Mouse (Mus musculus) layer of hippocampus, adult 2 months (tissue): ENCODE data around the gene Taok1. TPM values are rescaled to one million over a fixed set of nuclear protein-coding genes. Genes with fewer than 3 reads are reported as not detected.

Experiments used
- DNase-seq, 2 experiments: peaks; one replicate each; pipeline ENCODE4 v3.0.0; 2022; ENCODE audit warnings: low spot score in 2 of 2
- H3K27ac ChIP-seq: fragments of 200-600 bp; 2 replicates; pipeline ENCODE4 v1.8.1; 2022
- H3K4me3 ChIP-seq: fragments of 200-600 bp; 2 replicates; pipeline ENCODE4 v1.8.1; 2022; ENCODE audit warnings: mild to moderate bottlenecking
- CTCF ChIP-seq: fragments of 200-600 bp; conservative IDR thresholded peaks from 2 replicates; pipeline ENCODE4 v1.8.1; 2022; ENCODE audit warnings: antibody characterized with exemption, mild to moderate bottlenecking, moderate library complexity
- total RNA-seq, 2 experiments: library from RNA; stranded (reverse); gene quantifications; 2 replicates each; pipeline ENCODE4 v1.2.3; 2021

Taok1 gene
- total RNA-seq, 2 experiments from 2014 or later: 112 to 114 TPM

DNA sequence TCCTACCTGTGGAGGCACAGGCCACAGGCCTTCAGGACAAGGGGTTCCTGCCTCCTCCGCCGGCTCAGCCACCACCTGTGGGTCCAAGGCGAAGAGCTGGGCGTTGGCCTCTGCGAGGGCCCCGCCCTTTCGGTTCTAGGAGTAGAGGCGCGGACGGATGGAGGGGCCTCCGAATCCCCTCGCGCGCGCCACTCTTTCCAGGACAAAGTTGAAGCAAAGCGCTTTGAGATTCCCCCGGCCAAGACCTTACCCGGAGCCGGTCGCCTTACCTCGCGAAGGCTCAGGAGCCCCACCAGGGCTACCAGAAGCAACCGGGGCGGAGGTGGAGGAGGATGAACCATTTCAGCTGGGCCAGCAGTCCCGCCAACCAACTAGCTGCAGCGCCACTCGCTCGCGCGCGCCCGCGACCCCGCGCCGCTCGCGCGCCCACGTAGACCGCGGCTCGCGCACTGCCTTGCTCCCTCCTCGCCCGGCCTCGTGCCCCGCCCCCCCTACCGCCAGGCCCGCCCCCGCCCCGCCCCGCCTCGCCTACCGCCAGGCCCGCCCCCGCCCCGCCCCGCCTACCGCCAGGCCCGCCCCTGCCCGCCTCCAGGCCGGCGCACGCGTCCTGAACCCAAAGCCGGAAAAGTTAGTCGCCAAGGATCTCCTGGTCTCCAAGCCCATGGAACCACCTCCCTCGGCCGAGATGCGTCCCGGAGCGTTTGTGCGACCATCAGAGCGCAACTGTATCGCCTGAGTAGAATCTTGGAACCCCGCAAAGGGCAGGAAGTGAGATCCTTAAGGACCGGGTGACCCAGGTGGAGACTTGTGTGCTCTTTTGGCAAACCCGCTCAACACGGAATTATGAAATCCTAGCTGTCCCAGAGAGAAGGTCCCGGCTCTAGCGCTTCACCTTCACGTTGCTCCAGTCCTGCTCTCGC lies 94.5 kb downstream of the Taok1 start:
- Histone ChIP-seq H3K4me3 (peak overlapping the region; percentile 79), H3K27ac (peak overlapping the region; percentile 80)
- peak in 1 of 2 experiments; percentile 64 for DNase-seq
- no peak; the same call in 1 of the 2 replicates for TF ChIP-seq CTCF

GRCm38 (mm10) chr11:77511336-77511735 lies 96.3 kb downstream of the Taok1 start:
- Histone ChIP-seq H3K27ac (no peak overlapping the region), H3K4me3 (no peak overlapping the region)
- DNase-seq: no peak
- no peak for TF ChIP-seq CTCF

- peak overlapping the region; percentile 85 for H3K27ac ChIP-seq
- H3K4me3 ChIP-seq: peak overlapping the region; percentile 62
Observed at GRCm38 (mm10) chr11:77508068-77509021, 99.3 kb downstream of the Taok1 start.

GRCm38 (mm10) chr11:77507426-77507825 lies 100.2 kb downstream of the Taok1 start:
- Histone ChIP-seq H3K4me3 (no peak overlapping the region), H3K27ac (no peak overlapping the region; the same call in 1 of the 2 replicates)
- no peak for TF ChIP-seq CTCF
- DNase-seq: no peak

More at GRCm38 (mm10) chr11:77508068-77509021, 99.3 kb downstream of the Taok1 start:
- TF ChIP-seq CTCF: peak; percentile 100
- peak; percentile 84 to 91 for DNase-seq

DNA sequence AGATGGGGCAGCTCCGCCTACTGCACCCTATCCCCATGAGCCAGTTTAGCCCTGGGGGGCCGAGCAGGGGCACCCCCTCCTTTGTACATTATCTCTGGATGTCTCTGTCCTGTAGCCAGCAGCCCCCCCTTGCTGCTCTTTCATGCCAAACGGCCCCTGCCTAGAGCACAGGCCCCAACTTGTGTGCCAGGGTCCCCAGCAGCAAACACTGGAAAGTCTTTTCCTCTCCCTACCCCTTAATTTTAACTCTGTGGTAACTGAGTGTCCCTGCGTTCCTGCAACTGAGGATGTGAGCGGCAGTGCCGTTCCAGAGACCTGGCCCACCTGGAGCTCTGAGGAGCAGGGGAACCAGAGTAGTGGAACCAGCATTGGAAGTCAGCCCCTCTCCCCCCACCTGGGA lies 100.7 kb downstream of the Taok1 start:
- Histone ChIP-seq H3K27ac (0 out of 2 replicates have a peak overlapping the region, but pooled peaks have one; percentile 3), H3K4me3 (no peak overlapping the region)
- no peak for TF ChIP-seq CTCF
- no peak for DNase-seq

GRCm38 (mm10) chr11:77506273-77506672 lies 101.3 kb downstream of the Taok1 start:
- Histone ChIP-seq H3K4me3 (no peak overlapping the region), H3K27ac (no peak overlapping the region)
- no peak for DNase-seq
- TF ChIP-seq CTCF: no peak

DNA sequence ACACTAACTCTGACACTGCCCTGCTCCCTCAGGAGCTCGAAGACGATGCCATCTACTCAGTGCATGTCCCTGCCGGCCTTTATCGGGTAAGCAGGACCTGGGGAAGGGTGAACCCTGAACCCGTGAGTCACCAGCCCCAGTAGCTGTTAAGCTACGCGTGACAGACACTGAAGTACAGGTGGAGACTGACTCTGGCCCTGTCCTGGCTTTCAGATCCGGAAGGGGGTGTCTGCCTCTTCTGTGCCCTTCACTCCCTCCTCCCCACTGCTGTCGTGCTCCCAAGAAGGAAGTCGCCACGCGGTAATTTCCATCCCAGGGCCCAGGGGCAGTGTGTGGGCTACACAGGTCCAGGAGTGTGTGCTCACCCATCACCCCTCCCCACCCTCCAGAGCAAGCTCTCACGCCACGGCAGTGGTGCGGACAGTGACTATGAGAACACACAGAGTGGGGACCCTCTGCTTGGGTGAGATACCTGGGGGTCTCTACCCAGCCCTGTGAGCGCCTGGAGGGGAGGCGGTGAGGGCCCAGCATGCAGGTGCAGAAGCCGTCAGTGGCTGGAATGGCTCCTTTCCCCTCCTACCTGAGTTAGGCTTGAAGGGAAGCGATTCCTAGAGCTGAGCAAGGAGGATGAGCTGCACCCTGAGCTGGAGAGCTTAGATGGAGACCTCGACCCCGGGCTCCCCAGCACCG lies 102.2 kb downstream of the Taok1 start:
- DNase-seq: no peak

GRCm38 (mm10) chr11:77504377-77504776 lies 103.2 kb downstream of the Taok1 start:
- no peak for DNase-seq
- TF ChIP-seq CTCF: no peak
- no peak overlapping the region for H3K27ac ChIP-seq
- no peak overlapping the region for H3K4me3 ChIP-seq

More for the DNA sequence above, 102.2 kb downstream of the Taok1 start:
- no peak for TF ChIP-seq CTCF
- H3K4me3 ChIP-seq: no peak overlapping the region
- H3K27ac ChIP-seq: no peak overlapping the region

GRCm38 (mm10) chr11:77503511-77503910 lies 104.1 kb downstream of the Taok1 start:
- DNase-seq: no peak

DNA sequence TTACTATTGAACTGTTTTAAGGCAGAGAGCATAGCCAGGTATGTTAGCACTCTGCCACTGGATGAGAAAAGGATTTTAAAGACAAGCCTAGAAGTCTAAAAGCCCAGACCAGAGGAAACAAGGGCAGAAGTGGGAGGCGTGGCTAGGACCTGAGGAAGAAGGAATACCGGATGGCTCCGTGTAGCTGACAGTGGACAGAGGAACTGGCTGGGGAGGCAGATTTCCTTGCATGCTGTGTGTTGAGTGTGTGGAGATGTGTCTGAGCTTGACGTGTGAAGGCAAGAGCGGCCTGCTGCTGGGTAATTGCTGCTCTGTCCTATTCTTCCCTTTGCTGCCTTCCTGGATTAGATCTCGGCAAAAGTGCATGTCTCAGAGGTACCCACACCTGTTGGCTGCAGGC lies 105.1 kb downstream of the Taok1 start:
- no peak for DNase-seq
- Histone ChIP-seq H3K27ac (peak overlapping the region; percentile 74), H3K4me3 (no peak overlapping the region)
- no peak for TF ChIP-seq CTCF

More at GRCm38 (mm10) chr11:77503511-77503910, 104.1 kb downstream of the Taok1 start:
- Histone ChIP-seq H3K27ac (peak overlapping the region; percentile 74), H3K4me3 (no peak overlapping the region)
- no peak for TF ChIP-seq CTCF

DNA sequence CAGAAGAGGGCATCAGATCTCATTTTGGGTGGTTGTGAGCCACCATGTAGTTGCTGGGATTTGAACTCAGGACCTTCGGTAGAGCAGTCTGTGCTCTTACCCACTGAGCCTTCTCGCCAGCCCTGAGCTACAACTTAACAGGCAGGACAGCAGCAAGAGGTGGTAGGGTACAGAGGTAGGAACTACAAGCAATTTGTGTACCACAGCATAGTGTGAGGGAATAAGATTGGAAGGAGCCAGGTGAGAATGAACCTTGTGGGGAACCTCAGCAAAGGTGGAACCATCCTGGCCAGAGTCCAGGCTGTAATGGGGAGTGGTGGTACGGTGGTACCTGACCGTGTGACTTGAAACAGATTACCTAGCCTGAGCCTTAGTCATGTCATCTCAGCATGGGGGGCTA lies 105.6 kb downstream of the Taok1 start:
- TF ChIP-seq CTCF: no peak
- no peak for DNase-seq
- Histone ChIP-seq H3K27ac (0 out of 2 replicates have a peak overlapping the region, but pooled peaks have one; percentile 12), H3K4me3 (no peak overlapping the region)

- peak overlapping the region; percentile 82 for H3K27ac ChIP-seq
- DNase-seq: peak; percentile 82 to 85
- H3K4me3 ChIP-seq: no peak overlapping the region; the same call in 1 of the 2 replicates
- peak; percentile 86 for TF ChIP-seq CTCF
Observed at GRCm38 (mm10) chr11:77501392-77501791, 106.2 kb downstream of the Taok1 start.
